Mouse (Mus musculus): ENCODE measurements around the gene Pkig. TPM values are rescaled to one million over a fixed set of nuclear protein-coding genes. Genes with fewer than 3 reads are reported as not detected.
A peak's percentile ranks its signal among the peaks of the same experiment; 100 is the strongest.
"Not testable (repeated sequence)": the region's sequence is repeated elsewhere in the genome, so short reads cannot be mapped to it uniquely, and the experiment has no call there.

The Pkig gene
- total RNA-seq (2022): 100 to 1,000 TPM; 112 to 128 (median 121) TPM

DNA sequence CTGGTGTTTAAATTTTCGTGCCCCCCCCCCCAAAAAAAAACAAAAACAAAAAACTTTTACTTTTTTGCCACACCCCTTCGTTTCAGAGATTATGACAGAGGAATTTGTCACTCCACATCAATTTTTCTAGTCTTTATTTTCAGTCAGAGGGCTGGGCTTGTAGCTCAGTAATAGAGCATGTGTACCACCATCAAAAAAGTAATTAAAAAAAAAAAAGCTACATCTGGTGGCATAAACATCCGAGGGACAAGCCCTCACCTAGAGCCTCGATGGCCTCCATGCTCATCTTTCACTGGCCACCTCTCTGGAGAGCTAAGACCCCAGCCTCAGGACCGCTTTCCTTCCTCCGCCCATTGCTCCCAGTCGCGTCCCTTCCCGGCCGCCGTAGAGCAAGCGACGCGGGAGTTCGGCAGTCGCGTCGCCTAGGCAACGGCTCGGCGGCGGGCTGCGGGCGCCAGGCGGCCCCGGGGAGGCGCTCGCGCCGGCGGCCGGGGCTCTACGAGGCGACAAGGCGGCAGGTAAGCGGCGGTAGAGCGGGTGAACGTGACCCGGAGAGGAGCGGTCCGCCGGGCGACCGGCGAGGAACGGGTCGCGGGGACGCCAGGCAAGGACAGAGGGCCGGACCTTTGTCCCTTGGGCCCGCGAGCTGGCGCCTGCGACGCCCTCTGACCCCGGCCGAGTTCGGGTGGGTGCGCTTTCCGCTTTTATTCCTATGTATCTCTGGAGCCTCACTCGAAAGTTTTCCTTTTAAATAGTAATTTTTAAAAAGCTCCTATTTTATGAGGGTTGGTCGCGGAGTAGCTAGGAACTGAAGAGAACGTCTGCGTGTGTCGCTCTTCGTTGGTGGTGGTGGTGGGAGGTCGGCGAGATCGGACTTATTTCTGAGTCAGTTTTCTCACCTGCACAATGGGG lies at the start of gene Pkig:
Gene Pkig, plus strand, starts transcription at position 412 of the 912 bp plus-strand sequence.
- DNase-seq (ENCODE audit: low spot score in 2 of 2): peak; percentile 74 to 75

DNA sequence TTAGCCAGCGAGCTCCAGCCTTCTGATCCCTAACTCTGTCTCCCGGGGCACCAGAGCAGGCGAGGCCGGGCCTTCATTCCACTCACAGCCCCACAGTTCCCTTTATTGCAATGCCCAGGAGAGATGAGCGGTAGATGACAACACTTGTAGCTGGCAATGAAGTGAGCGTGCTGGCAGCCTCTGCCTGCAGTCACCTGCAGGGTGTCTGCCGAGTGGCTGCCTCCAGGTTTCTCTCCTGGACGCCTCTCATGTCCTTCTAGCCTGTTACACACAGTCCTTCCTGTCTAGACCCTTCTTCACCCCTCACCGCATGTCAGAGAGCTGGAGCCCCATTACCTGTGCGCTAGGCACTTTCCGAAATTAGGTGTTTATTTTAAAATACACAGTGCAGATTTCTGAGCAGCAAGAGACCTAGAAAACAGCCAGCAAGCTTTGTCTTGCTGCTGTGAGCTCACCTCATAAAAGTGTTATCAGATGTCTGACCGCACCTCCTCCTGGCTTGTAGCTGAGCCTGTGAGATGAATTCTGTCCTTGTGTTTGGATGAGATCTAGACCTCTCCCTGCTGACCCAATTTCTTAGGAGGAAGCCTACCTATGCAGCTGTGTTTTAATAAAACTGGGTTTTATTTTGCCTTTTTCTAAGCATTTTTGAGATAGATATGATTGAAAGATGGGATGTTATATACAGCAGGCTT lies 48.8 kb upstream of the Pkig start:
- DNase-seq (ENCODE audit: low spot score in 2 of 2): no peak

DNA sequence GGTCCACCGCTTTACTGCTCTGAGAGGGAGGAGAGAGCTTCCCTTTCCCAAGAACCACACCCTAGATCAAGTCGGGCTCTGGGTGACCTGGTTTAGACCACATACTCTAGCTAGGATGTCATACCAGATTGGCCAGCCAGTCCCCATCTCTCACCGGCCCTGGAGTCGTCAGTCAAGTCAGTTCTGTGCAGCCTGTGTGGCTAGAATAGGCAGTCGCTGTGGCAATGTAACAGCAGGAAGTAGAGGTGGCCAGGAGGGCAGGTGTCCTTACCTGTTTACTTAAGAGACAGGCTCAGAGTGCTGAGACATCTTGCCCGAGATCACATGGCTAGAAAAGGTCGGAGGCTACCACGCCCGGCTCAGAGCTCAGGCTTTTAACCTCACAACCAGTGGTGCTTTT lies 47.0 kb upstream of the Pkig start:
- DNase-seq (ENCODE audit: low spot score in 2 of 2): no peak

DNA sequence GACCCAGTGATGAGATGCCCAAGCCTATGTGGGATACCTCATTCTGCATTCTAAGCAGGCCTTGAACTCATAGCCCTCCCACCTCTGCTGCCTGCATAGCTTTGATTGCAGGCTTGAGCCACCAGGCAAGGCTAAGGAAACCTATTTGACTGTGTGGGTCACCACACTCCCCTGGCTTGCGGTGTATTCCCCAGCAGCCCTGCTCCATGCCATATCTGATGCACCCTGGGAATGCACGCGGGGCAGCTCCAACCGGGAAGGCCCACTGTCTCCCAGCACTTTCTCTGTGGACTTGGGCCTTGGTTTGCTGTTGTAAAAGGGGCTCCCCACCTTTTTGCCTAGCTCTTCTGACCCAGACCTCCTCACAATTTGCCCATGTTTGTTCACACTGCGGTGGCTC lies 45.0 kb upstream of the Pkig start:
- DNase-seq (ENCODE audit: low spot score in 2 of 2): no peak

DNA sequence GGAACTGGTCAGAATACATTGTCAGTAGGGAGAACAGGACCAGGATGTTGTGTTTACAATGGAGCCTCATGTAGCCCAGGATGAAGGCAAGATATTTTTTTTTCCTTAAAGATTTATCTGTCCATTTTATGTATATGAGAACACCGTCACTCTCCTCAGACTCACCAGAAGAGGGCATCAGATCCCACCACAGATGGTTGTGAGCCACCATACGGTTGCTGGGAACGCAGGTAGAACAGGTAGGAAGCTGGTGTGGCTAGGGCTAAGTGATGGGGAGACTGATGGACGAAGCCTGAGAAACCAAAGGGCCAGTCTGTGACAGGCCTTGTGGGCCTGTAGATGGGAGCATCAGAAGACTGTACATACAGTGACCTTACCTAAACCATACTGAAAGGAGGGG lies 44.2 kb upstream of the Pkig start:
- no peak for DNase-seq (ENCODE audit: low spot score in 2 of 2)

DNA sequence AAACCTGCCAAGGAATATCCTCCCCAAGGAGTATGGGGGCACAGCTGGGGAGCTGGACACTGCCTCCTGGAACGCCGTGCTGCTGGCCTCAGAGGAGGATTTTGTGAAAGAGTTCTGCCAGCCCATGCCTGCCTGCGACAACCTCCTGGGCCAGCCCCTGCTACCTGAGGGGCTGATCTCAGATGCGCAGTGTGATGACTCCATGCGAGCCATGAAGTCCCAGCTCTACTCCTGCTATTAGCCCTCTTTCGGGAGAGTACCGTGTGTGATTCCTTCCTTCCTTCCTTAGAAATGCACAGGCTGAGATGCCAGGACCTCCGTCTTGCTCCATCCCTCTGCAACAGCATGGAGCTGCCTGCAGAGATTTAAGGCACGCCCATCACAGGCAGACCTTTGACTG lies 42.8 kb upstream of the Pkig start:
- no peak for DNase-seq (ENCODE audit: low spot score in 2 of 2)

DNA sequence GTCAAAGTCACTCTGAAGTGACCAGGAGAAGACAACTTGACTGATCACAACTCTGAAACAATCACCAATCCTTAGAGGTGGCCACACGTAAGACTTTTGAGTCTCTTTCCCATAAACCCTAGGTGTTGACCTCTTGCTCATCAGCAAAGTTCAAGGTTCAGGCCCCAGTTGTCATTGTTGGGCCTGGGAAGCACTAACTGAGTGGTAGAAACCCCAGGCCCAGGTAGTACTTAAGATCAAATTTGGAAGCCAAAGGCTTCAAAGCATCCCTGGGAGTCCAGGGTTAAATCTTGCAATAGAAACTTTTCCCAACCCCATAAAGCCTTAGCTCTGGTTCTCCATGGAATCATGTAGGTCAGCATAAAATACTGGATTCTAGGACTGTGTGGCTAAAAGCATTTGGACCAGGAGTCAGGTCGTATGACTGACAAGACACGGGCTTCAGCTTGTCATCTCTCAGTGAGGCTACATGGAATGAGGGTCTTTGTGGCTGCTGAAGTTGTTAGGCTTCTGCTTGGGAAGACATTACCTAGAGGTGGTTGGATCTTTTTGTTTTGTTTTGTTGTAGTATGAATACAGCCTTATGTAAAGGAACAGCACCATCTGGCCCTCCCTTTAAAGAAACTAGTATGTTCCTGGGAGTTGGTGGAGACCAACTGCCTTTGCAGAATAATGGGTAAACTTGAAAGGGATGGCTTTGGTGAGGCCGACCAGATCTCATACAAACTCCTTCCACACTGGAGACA lies 42.1 kb upstream of the Pkig start:
- no peak for DNase-seq (ENCODE audit: low spot score in 2 of 2)

DNA sequence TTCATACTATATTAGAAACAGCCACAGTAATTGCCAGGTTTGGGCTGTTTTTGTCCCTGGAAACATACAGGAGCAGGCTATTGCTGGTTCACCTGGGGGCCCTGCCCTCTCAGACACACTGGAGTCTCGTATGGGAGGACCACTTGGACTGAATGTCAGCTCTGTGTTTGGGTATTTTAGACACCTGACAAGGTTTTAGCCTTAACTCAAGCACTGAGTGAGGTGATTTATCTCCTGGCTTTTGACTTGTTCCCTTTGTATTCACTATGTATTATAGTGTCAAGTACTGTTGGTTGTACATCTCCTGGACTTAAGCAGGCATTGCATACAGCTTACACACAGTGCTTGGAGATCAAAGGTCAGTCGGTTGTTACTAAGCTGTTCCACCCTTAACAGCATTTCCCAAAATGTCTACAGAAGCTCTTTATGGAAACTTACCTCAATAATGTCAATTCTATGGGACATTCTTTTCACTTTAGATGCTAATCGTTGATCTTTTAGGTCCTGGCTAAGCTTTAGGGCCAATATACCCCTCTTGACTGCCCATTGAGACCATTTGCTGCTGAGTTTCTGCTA lies 41.4 kb upstream of the Pkig start:
- DNase-seq (ENCODE audit: low spot score in 2 of 2): no peak

DNA sequence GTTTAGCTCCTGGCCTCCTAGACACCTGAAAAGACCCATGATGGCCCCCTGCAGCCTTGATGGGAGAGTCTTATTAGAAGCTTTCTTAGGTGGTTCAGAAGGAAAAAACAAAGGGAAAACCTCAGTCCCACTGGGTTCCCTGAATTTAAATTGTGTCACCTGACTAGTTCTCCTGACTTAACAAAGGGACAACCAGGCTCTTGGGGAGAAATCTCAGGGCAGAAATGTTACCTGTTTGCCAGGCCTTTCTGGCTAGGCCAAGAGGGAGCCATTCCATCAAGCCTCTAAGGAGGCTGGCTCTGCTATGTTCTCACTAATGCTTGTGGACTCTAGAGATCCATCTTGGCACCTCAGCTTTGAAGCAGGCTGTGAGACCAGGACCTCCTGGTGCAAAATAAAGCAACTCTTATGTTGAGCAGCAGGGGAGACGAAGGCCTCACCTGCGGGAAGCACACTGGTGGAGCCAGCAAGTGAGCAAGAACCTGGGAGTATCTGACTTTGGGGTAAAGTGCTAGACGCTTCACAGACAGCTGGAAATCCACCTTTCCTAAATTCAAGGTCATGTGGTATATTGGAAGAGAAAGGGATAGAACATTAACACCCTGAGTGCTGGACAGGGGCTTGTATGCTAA lies 40.8 kb upstream of the Pkig start:
- DNase-seq (ENCODE audit: low spot score in 2 of 2): no peak

DNA sequence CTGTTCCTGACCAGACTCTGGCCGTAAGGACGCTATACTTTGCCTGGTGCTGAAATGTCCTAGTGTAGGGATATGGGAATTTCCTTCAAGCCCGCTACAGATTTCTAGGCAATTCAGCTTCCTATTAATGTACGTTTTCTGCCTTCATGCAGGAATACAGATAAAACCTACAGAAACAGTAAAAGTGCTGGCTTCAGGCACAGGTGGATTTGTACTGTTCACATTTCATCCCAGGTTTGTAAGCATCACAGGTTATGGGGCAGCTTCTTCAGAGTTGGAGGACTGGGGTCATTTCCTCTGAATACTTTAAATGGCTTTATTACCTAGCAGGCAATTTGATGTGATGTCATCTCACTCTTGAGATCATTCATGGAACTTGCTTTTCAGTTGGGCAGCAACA lies 40.3 kb upstream of the Pkig start:
- no peak for DNase-seq (ENCODE audit: low spot score in 2 of 2)

DNA sequence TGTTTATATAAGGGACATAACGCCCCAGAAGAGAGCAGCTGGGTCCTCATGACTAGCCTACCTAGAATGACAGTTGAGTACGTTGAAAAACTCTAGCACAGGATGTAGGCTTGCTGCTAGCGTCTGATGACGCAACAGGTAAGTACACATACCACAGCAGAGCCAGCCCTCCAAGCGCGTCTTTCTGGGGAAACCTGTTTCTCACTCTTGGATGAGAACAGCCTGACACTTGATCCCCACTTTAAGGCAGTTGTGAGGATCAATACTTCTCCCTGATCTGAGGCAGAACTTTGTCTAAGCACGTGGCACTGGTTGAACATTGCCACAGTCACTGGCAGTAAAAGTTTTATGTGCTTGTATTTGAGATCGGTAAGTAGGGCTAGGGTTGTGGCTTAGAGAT lies 37.7 kb upstream of the Pkig start:
- DNase-seq (ENCODE audit: low spot score in 2 of 2): no peak

DNA sequence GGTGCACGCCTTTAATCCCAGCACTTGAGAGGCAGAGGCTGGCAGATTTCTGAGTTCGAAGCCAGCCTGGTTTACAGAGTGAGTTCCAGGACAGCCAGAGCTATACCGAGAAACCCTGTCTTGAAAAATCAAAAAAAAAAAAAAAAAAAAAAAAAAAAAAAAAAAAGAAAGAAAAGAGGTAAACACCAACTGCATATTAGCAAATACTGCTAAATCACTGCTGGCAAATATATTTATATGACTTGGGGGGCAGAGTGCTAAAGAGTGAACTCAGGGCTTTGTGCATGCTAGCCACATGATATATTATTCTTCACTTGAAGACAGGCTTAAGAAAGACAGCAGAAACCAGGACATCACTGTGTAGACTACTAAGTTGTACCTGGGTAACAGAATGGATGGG lies 36.8 kb upstream of the Pkig start:
- not testable (repeated sequence) for DNase-seq (ENCODE audit: low spot score in 2 of 2)

DNA sequence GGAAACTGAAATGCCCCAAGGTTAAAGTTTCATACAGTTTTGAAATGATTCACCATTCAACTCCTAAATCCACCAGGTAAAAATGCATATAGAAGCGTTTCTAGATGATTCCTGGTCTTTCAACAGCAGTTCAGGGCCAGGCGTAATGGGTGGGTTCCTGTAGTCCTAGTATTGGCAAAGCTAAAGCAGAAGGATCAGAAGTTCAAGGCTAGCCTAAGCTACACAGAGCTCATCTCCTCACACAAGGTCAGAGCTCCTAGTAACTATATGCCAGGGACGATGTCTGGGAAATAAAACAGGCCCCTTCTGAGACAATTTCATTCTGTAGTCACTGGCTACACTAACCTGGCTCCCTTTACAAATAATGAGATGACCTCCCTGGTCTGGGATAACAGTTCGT lies 27.0 kb upstream of the Pkig start:
- DNase-seq (ENCODE audit: low spot score in 2 of 2): no peak

DNA sequence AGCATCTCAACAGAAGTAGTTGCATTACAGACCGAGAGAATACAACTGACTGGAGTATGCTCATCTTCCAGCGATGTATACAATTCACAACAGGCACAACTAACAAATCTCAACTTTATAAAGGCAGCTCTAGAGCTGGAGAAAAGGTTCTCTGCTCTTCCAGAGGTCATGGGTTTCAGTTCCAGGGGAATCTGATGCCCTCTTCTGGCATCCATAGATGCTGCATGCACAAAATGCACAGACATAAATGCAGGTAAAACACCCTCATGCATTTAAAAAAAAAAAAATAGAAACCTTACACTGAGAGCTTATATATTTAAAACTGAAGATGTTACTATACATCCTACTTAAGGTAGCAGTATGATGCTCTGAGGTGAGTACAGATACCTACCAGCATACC lies 26.5 kb upstream of the Pkig start:
- DNase-seq (ENCODE audit: low spot score in 2 of 2): no peak

DNA sequence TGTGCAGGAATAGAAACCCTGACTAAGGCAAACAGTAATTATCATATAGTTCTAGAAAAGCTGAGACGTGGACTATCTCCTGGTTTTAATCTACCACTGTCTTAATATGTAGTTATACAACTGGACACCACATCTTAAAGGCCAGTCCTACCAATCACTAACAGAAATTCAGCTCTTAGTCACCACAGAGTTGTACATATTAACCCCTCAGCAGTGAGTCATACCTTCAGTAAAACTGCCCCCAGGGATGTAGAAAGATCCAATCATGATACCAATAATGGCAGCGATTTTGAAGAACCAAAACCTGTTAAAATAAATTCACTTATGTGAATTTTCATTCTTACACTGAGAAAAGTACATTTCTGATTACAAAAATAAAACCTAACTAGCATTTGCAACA lies 24.0 kb upstream of the Pkig start:
- DNase-seq (ENCODE audit: low spot score in 2 of 2): no peak

DNA sequence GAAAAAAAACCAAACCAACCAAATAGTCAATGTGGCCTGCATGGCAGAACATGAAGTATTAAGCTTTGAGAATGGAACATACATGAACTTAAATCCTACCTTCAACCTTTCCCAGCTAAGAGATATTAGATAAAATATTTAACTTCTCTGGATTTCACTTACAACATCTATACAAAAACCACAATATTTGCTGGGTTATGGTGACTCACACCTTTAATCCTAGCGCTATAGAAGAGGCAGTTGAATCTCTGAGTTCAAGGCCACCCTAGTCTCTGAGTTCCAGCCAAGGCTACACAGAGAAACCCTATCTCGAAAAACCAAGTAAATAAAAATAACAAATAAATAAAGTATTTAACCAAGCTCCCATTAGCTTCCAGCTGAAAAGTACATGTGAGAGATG lies 22.1 kb upstream of the Pkig start:
- DNase-seq (ENCODE audit: low spot score in 2 of 2): no peak

DNA sequence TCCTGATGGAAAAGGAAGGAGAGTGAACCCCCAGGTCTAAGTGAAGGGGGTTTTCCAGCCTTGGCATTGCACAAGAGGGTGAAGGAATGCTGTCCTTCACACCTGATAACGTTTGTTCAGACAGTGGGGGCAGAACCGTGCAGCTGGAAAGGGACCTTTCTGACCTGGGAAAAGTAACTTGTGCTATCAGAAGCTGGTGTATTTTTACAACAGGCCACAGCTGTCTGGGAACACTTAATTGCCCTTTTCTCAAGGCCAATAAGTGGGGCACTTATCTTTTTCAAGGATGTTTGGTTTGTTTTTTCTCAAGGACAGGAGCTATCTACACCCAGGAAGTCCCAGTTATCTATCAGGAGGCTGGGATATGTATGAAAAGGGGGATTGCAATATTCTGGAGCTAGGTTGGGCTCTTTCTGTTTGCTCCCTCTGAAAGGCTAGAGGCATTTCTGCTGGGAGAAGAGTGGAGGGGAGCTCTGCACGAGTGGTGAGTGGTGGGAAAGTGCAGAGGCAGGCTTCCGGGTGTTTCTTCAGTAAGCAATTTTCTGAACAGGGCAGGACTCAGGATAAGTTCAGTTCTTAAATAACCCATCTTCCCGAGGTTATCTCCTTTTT lies 20.4 kb upstream of the Pkig start:
- no peak for DNase-seq (ENCODE audit: low spot score in 2 of 2)

DNA sequence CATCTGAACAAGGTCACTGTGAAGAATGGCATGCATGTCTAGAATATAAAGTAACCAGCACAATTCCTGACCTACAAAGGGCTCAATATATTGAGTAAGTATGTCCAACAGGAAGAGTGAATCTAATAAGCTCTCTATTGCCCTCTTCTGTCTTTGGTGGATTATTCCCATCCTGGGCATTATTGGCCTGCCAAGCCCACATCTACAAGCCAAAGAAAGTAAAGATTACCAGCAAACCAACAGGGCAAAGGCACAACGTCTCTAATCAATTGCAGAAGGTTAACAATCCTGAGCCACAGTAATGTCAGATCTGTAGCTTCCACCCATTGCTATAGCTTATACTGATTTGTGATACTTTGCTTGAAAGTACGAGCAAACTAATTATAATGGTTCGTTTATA lies 17.7 kb upstream of the Pkig start:
- DNase-seq (ENCODE audit: low spot score in 2 of 2): no peak

DNA sequence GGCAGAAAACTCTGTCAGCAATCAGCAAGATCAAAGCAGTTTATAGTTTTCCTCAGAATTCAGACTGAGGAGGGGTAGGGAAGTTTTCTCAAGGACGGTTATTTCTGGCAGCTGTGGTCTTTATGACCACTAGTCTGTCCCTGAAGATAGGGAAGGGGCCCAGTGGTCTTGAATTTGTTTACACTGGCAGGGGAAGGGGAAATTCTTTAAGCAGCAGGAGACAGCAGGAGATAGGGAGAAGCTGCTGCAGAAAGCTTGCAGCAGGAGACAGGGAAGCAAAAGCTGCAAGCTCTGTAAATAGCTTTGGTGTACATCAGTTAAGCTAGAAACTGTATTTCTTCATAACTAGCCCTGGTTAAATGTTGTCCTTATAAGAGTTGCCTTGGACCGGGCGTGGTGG lies 16.5 kb upstream of the Pkig start:
- DNase-seq (ENCODE audit: low spot score in 2 of 2): no peak

DNA sequence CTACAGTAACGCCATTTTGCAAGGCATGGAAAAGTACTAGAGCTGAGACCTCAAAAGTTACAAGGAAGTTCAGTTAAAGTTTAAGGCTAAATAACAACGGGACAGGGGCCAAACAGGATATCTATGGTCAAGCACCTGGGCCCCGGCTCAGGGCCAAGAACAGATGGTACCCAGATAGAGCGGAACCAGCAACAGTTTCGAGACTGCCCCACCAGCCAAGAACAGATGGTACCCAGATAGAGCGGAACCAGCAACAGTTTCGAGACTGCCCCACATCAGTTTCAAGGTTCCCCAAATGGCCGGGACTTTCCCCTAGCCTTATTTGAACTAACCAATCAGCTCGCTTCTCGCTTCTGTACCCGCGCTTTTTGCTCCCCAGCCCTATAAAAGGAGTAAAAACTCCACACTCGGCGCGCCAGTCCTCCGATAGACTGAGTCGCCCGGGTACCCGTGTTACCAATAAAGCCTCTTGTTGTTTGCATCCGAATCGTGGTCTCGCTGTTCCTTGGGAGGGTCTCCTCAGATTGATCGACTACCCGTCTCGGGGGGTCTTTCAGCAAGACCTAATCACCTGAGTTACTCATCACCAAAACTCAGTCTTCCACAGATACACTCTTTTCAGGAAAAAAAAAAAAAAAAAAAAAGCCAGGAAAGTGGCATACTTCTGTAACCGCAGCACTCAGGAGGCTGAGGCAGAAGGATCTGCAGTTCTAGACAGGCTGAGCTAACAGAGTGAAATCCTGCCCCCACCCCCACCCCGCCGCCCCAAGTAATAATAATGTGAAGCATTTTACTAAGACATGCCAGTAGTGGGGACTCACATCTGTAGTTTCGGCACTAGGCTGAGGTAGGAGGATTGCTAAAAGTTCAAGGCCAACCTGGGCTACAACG lies 15.3 kb upstream of the Pkig start:
- no peak for DNase-seq (ENCODE audit: low spot score in 2 of 2)
